Comparison of ENCODE assay signal across 9 mouse cellular contexts in the genomic region with DNA sequence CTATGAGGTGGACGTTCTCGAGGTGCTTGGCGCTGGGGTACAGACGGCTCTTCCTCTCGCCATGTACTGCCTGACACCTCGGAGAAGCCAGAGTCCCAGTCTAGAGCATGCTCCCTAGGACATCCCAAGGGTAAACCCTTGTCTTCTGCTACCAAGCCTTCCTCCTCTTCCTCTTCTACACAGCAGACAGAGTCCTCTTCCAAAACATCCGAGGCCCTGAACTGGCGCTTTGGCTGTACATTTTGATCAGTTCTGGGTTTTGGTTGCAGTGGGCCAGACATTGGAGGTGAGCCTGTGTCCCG. TPM values are rescaled to one million over a fixed set of nuclear protein-coding genes. Genes with fewer than 3 reads are reported as not detected.
DNase-seq lines count a peak whose midpoint lies in the region; ATAC-seq lines count a peak whose summit lies in the region.
"Had no signal": no experiment of that assay in that cellular context is flagged by ENCODE, and none has a peak within 500 bp of the region (broad histone marks: within the 10 kb centered on the region; RNA-seq: fewer than 3 reads in every experiment).

No protein-coding gene starts in this region.

- H3K36me3 ChIP-seq in lung, embryonic 15.5 days = no peaks in the 10 kb centered on the region
- H3K36me3 ChIP-seq in forebrain, embryonic 12.5 days (replicated peaks) = no peaks in the 10 kb centered on the region
- peaks cover 6% of the 10 kb centered on the region; the same call in 1 of the 2 replicates for H3K36me3 ChIP-seq in limb, embryonic 13.5 days
- H3K36me3 ChIP-seq in stomach, embryonic 14.5 days (ENCODE audit: control insufficient read depth, insufficient read depth, low read length) = no peaks in the 10 kb centered on the region; the same call in 1 of the 2 replicates

- H3K9ac ChIP-seq in lung, embryonic 15.5 days = peak overlapping the region; percentile 67
- H3K9ac ChIP-seq in forebrain, embryonic 12.5 days = peak overlapping the region; percentile 59; the same call in 1 of the 2 replicates
- peak overlapping the region; percentile 88 for H3K9ac ChIP-seq in limb, embryonic 13.5 days
- peak overlapping the region; percentile 59 for H3K9ac ChIP-seq in stomach, embryonic 14.5 days (replicated peaks; ENCODE audit: low read depth, low read length)

- no peaks in the 10 kb centered on the region for H3K27me3 ChIP-seq in lung, embryonic 15.5 days
- peaks cover 22% of the 10 kb centered on the region for H3K27me3 ChIP-seq in forebrain, embryonic 12.5 days
- H3K27me3 ChIP-seq in limb, embryonic 13.5 days = no peaks in the 10 kb centered on the region
- no peaks in the 10 kb centered on the region for H3K27me3 ChIP-seq in stomach, embryonic 14.5 days (ENCODE audit: control insufficient read depth, insufficient read depth, low read length)

- H3K27ac ChIP-seq in lung, embryonic 15.5 days = peak overlapping the region; percentile 100
- peak overlapping the region; percentile 61; the same call in 1 of the 2 replicates for H3K27ac ChIP-seq in forebrain, embryonic 12.5 days
- peak overlapping the region; percentile 100 for H3K27ac ChIP-seq in limb, embryonic 13.5 days
- H3K27ac ChIP-seq in stomach, embryonic 14.5 days (ENCODE audit: low read length) = peak overlapping the region; percentile 100

- WGBS in lung, embryonic 15.5 days = 34% methylated on average over 9 of the region's 9 CpGs
- WGBS in forebrain, embryonic 12.5 days = 73% methylated on average over 9 of the region's 9 CpGs
- WGBS in limb, embryonic 13.5 days = 17% methylated on average over 9 of the region's 9 CpGs
- 46% methylated on average over 9 of the region's 9 CpGs for WGBS in stomach, embryonic 14.5 days

- peak overlapping the region; percentile 66 for H3K4me3 ChIP-seq in lung, embryonic 15.5 days
- H3K4me3 ChIP-seq in forebrain, embryonic 12.5 days (replicated peaks) = peak overlapping the region; percentile 60
- H3K4me3 ChIP-seq in limb, embryonic 13.5 days = peak overlapping the region; percentile 88
- peak overlapping the region; percentile 45 for H3K4me3 ChIP-seq in stomach, embryonic 14.5 days (ENCODE audit: low read depth, low read length)

- H3K4me2 ChIP-seq in lung, embryonic 15.5 days = peak overlapping the region; percentile 88
- H3K4me2 ChIP-seq in forebrain, embryonic 12.5 days = peak overlapping the region; percentile 86
- peak overlapping the region; percentile 97 for H3K4me2 ChIP-seq in limb, embryonic 13.5 days (replicated peaks)
- H3K4me2 ChIP-seq in stomach, embryonic 14.5 days (replicated peaks; ENCODE audit: low read depth, low read length) = peak overlapping the region; percentile 88

- ATAC-seq in lung, embryonic 15.5 days (ENCODE audit: borderline replicate concordance, extremely low read depth, low FRiP score, low TSS enrichment) = no peak
- no peak for ATAC-seq in forebrain, embryonic 12.5 days (ENCODE audit: low FRiP score)
- ATAC-seq in limb, embryonic 13.5 days (ENCODE audit: low FRiP score, low read depth) = no peak
- ATAC-seq in stomach, embryonic 14.5 days (ENCODE audit: insufficient number of reproducible peaks, insufficient read depth, low FRiP score, low read depth) = no peak

- DNase-seq in lung, postnatal 36 days = no peak
- no peak for DNase-seq in adrenal gland, adult 2 months
- no peak for DNase-seq in cerebellum, postnatal 10 days
- no peak for DNase-seq in adrenal gland, postnatal 10 days

- no peaks in the 10 kb centered on the region for H3K9me3 ChIP-seq in lung, embryonic 15.5 days
- no peaks in the 10 kb centered on the region for H3K9me3 ChIP-seq in forebrain, embryonic 12.5 days
- H3K9me3 ChIP-seq in limb, embryonic 13.5 days = no peaks in the 10 kb centered on the region
- H3K9me3 ChIP-seq in stomach, embryonic 14.5 days (ENCODE audit: control insufficient read depth, low read depth, low read length) = no peaks in the 10 kb centered on the region

- peaks cover 54% of the 10 kb centered on the region for H3K4me1 ChIP-seq in lung, embryonic 15.5 days
- H3K4me1 ChIP-seq in forebrain, embryonic 12.5 days = peaks cover 31% of the 10 kb centered on the region
- H3K4me1 ChIP-seq in limb, embryonic 13.5 days = peaks cover 75% of the 10 kb centered on the region
- peaks cover 35% of the 10 kb centered on the region for H3K4me1 ChIP-seq in stomach, embryonic 14.5 days (ENCODE audit: control insufficient read depth, insufficient read depth, low read length)

RNA-seq across cellular contexts. Expression of a gene that starts 1.0 kb away (rescaled TPM):
- 68.7 and 76.6 TPM in 2 replicates for polyA plus RNA-seq in lung, embryonic 15.5 days (2015; fragmentation: Nextera tagmentation; extraction: Ambion mirVana)
- 14.3 and 18.3 TPM in 2 replicates for polyA plus RNA-seq in forebrain, embryonic 12.5 days (2016; fragmentation: Nextera tagmentation; extraction: Ambion mirVana)
- polyA plus RNA-seq in limb, embryonic 13.5 days (2015; fragmentation: Nextera tagmentation; extraction: Ambion mirVana) = 121 and 131 TPM in 2 replicates
- 52.9 and 64.9 TPM in 2 replicates for polyA plus RNA-seq in stomach, embryonic 14.5 days (2014; fragmentation: Nextera tagmentation; extraction: Ambion mirVana)
- total RNA-seq in adrenal gland, adult 2 months (2021) = 1 to 10 TPM; 2.4 to 7.8 TPM
- 11.6 and 19.0 TPM in 2 replicates for polyA plus RNA-seq in adrenal gland, adult 2 months (2012; rRNA removed)
- total RNA-seq in adrenal gland, postnatal 10 days (2021) = 10 to 100 TPM; 18.6 to 18.7 TPM

RNA-seq across cellular contexts. Expression of a gene that starts 1.8 kb away (rescaled TPM):
- polyA plus RNA-seq in lung, embryonic 15.5 days (2015; fragmentation: Nextera tagmentation; extraction: Ambion mirVana) = 3.5 and 3.6 TPM in 2 replicates
- 0.86 and 1.2 TPM in 2 replicates for polyA plus RNA-seq in forebrain, embryonic 12.5 days (2016; fragmentation: Nextera tagmentation; extraction: Ambion mirVana)
- 11.3 and 13.2 TPM in 2 replicates for polyA plus RNA-seq in limb, embryonic 13.5 days (2015; fragmentation: Nextera tagmentation; extraction: Ambion mirVana)
- polyA plus RNA-seq in stomach, embryonic 14.5 days (2014; fragmentation: Nextera tagmentation; extraction: Ambion mirVana) = 11.6 and 12.8 TPM in 2 replicates
- total RNA-seq in adrenal gland, adult 2 months (2021) = under 1 TPM in 1 of 2 experiments, not detected in 1; 0.38 TPM
- 0.12 and 0.20 TPM in 2 replicates for polyA plus RNA-seq in adrenal gland, adult 2 months (2012; rRNA removed)
- total RNA-seq in adrenal gland, postnatal 10 days (2021) = under 1 TPM; 0.48 to 0.85 TPM
- polyA plus RNA-seq: large intestine, adult 2 months had no signal

RNA-seq across cellular contexts. Expression of a gene that starts 7.6 kb away (rescaled TPM):
- 5.2 and 6.1 TPM in 2 replicates for polyA plus RNA-seq in lung, embryonic 15.5 days (2015; fragmentation: Nextera tagmentation; extraction: Ambion mirVana)
- 0.82 and 2.1 TPM in 2 replicates for polyA plus RNA-seq in forebrain, embryonic 12.5 days (2016; fragmentation: Nextera tagmentation; extraction: Ambion mirVana)
- polyA plus RNA-seq in limb, embryonic 13.5 days (2015; fragmentation: Nextera tagmentation; extraction: Ambion mirVana) = 18.2 and 18.6 TPM in 2 replicates
- polyA plus RNA-seq in stomach, embryonic 14.5 days (2014; fragmentation: Nextera tagmentation; extraction: Ambion mirVana) = 19.7 and 23.9 TPM in 2 replicates
- total RNA-seq in adrenal gland, adult 2 months (2021) = under 1 TPM; 0.63 to 0.66 TPM
- polyA plus RNA-seq in adrenal gland, adult 2 months (2012; rRNA removed) = 1.5 and 2.8 TPM in 2 replicates
- 1 to 10 TPM; 1.7 to 2.6 TPM for total RNA-seq in adrenal gland, postnatal 10 days (2021)

RNA-seq across cellular contexts. Expression of a gene that starts 9.4 kb away (rescaled TPM):
- 22.3 and 22.8 TPM in 2 replicates for polyA plus RNA-seq in lung, embryonic 15.5 days (2015; fragmentation: Nextera tagmentation; extraction: Ambion mirVana)
- polyA plus RNA-seq in forebrain, embryonic 12.5 days (2016; fragmentation: Nextera tagmentation; extraction: Ambion mirVana) = 5.8 and 6.5 TPM in 2 replicates
- polyA plus RNA-seq in limb, embryonic 13.5 days (2015; fragmentation: Nextera tagmentation; extraction: Ambion mirVana) = 34.6 and 35.4 TPM in 2 replicates
- 48.7 and 54.0 TPM in 2 replicates for polyA plus RNA-seq in stomach, embryonic 14.5 days (2014; fragmentation: Nextera tagmentation; extraction: Ambion mirVana)
- 10 to 100 TPM; 10.6 to 22.1 TPM for total RNA-seq in adrenal gland, adult 2 months (2021)
- polyA plus RNA-seq in adrenal gland, adult 2 months (2012; rRNA removed) = 35.4 and 39.9 TPM in 2 replicates
- total RNA-seq in adrenal gland, postnatal 10 days (2021) = 10 to 100 TPM; 19.0 to 22.5 TPM

RNA-seq across cellular contexts. Expression of a gene that starts 11.4 kb away (rescaled TPM):
- polyA plus RNA-seq in lung, embryonic 15.5 days (2015; fragmentation: Nextera tagmentation; extraction: Ambion mirVana) = 0.44 and 0.72 TPM in 2 replicates
- polyA plus RNA-seq in forebrain, embryonic 12.5 days (2016; fragmentation: Nextera tagmentation; extraction: Ambion mirVana) = 0.49 TPM in 1 of 2 replicates, not detected in the other
- polyA plus RNA-seq in limb, embryonic 13.5 days (2015; fragmentation: Nextera tagmentation; extraction: Ambion mirVana) = 0.68 and 1.2 TPM in 2 replicates
- 0.20 and 0.84 TPM in 2 replicates for polyA plus RNA-seq in stomach, embryonic 14.5 days (2014; fragmentation: Nextera tagmentation; extraction: Ambion mirVana)
- under 1 TPM in 1 of 2 experiments, not detected in 1; 0.20 TPM for total RNA-seq in adrenal gland, adult 2 months (2021)
- 0.62 and 1.3 TPM in 2 replicates for polyA plus RNA-seq in adrenal gland, adult 2 months (2012; rRNA removed)
- total RNA-seq in adrenal gland, postnatal 10 days (2021) = 1 to 10 TPM; 1.1 to 1.6 TPM
